Mouse (Mus musculus): ENCODE measurements around the gene Klk1b5. TPM values are rescaled to one million over a fixed set of nuclear protein-coding genes. Genes with fewer than 3 reads are reported as not detected.
"Not testable (repeated sequence)": the region's sequence is repeated elsewhere in the genome, so short reads cannot be mapped to it uniquely, and the experiment has no call there.

Gene Klk1b5
- not detected in 2 replicates for polyA plus RNA-seq (2014; fragmentation: Nextera tagmentation; extraction: Ambion mirVana)

GRCm38 (mm10) chr7:44215645-44216044 is at the start of gene Klk1b5:
TSS of gene Klk1b5 (plus strand) at chr7:44215945.
- H3K36me3 ChIP-seq (ENCODE audit: control insufficient read depth, insufficient read depth, low read length) = no peaks in the 10 kb centered on the region
- H3K9me3 ChIP-seq (ENCODE audit: control insufficient read depth, low read length) = no peaks in the 10 kb centered on the region
- WGBS = 81% methylated on average over 1 of the region's 1 CpGs
- no peak within 1 kb of the TSS for H3K27ac ChIP-seq (ENCODE audit: low read depth, low read length)
- no peak for ATAC-seq (ENCODE audit: low read depth)
- no peaks in the 10 kb centered on the region for H3K4me1 ChIP-seq (ENCODE audit: control insufficient read depth, insufficient read depth, low read length)
- no peak within 1 kb of the TSS for H3K4me3 ChIP-seq (ENCODE audit: low read depth, low read length)
- H3K4me2 ChIP-seq (ENCODE audit: low read depth, low read length) = no peak within 1 kb of the TSS
- no peaks in the 10 kb centered on the region for H3K27me3 ChIP-seq (ENCODE audit: control insufficient read depth, insufficient read depth, low read length)
- H3K9ac ChIP-seq (replicated peaks; ENCODE audit: low read depth, low read length) = no peak within 1 kb of the TSS

- no peak overlapping the region for H3K9ac ChIP-seq (replicated peaks; ENCODE audit: low read depth, low read length)
- no peak overlapping the region for H3K4me2 ChIP-seq (ENCODE audit: low read depth, low read length)
- no peaks in the 10 kb centered on the region for H3K4me1 ChIP-seq (ENCODE audit: control insufficient read depth, insufficient read depth, low read length)
- no peak overlapping the region for H3K4me3 ChIP-seq (ENCODE audit: low read depth, low read length)
- H3K27ac ChIP-seq (ENCODE audit: low read depth, low read length) = no peak overlapping the region
- no peaks in the 10 kb centered on the region for H3K9me3 ChIP-seq (ENCODE audit: control insufficient read depth, low read length)
- no peaks in the 10 kb centered on the region for H3K27me3 ChIP-seq (ENCODE audit: control insufficient read depth, insufficient read depth, low read length)
- no peak for ATAC-seq (ENCODE audit: low read depth)
- WGBS = 47% methylated on average over 9 of the region's 9 CpGs
- no peaks in the 10 kb centered on the region for H3K36me3 ChIP-seq (ENCODE audit: control insufficient read depth, insufficient read depth, low read length)
Measured at GRCm38 (mm10) chr7:44179299-44180045, 36.3 kb upstream of the Klk1b5 start.

GRCm38 (mm10) chr7:44186516-44186915 is 29.2 kb upstream of the Klk1b5 start:
- WGBS = 70% methylated on average over 8 of the region's 8 CpGs
- not testable (repeated sequence) for H3K36me3 ChIP-seq (ENCODE audit: control insufficient read depth, insufficient read depth, low read length); ATAC-seq (ENCODE audit: low read depth); H3K4me1 ChIP-seq (ENCODE audit: control insufficient read depth, insufficient read depth, low read length); H3K4me3 ChIP-seq (ENCODE audit: low read depth, low read length); H3K9me3 ChIP-seq (ENCODE audit: control insufficient read depth, low read length); H3K9ac ChIP-seq (replicated peaks; ENCODE audit: low read depth, low read length); H3K27me3 ChIP-seq (ENCODE audit: control insufficient read depth, insufficient read depth, low read length); H3K27ac ChIP-seq (ENCODE audit: low read depth, low read length); H3K4me2 ChIP-seq (ENCODE audit: low read depth, low read length)

GRCm38 (mm10) chr7:44187936-44188335 is 27.8 kb upstream of the Klk1b5 start, which contains the start of gene Klk1b24:
TSS of gene Klk1b24 (plus strand) at chr7:44188236.
- H3K36me3 ChIP-seq (ENCODE audit: control insufficient read depth, insufficient read depth, low read length); ATAC-seq (ENCODE audit: low read depth); H3K4me2 ChIP-seq (ENCODE audit: low read depth, low read length); H3K9me3 ChIP-seq (ENCODE audit: control insufficient read depth, low read length); H3K9ac ChIP-seq (replicated peaks; ENCODE audit: low read depth, low read length); H3K27ac ChIP-seq (ENCODE audit: low read depth, low read length); H3K27me3 ChIP-seq (ENCODE audit: control insufficient read depth, insufficient read depth, low read length); H3K4me1 ChIP-seq (ENCODE audit: control insufficient read depth, insufficient read depth, low read length); H3K4me3 ChIP-seq (ENCODE audit: low read depth, low read length): not testable (repeated sequence)

GRCm38 (mm10) chr7:44193466-44193865 is 22.3 kb upstream of the Klk1b5 start:
- H3K4me3 ChIP-seq (ENCODE audit: low read depth, low read length) = not testable (repeated sequence)
- 93% methylated on average over 1 of the region's 1 CpGs for WGBS

GRCm38 (mm10) chr7:44197891-44198290 is 17.9 kb upstream of the Klk1b5 start, which contains the start of gene Klk1b3:
TSS of gene Klk1b3 (plus strand) at chr7:44198191.
- no peak for ATAC-seq (ENCODE audit: low read depth)
- 72% methylated on average over 3 of the region's 3 CpGs for WGBS

More at GRCm38 (mm10) chr7:44193466-44193865, 22.3 kb upstream of the Klk1b5 start:
- H3K9me3 ChIP-seq (ENCODE audit: control insufficient read depth, low read length); H3K4me1 ChIP-seq (ENCODE audit: control insufficient read depth, insufficient read depth, low read length); H3K9ac ChIP-seq (replicated peaks; ENCODE audit: low read depth, low read length); H3K27me3 ChIP-seq (ENCODE audit: control insufficient read depth, insufficient read depth, low read length); H3K4me2 ChIP-seq (ENCODE audit: low read depth, low read length); ATAC-seq (ENCODE audit: low read depth); H3K27ac ChIP-seq (ENCODE audit: low read depth, low read length); H3K36me3 ChIP-seq (ENCODE audit: control insufficient read depth, insufficient read depth, low read length): not testable (repeated sequence)

GRCm38 (mm10) chr7:44207135-44207534 is 8.6 kb upstream of the Klk1b5 start, which contains the start of gene Klk1b4:
TSS of gene Klk1b4 (plus strand) at chr7:44207435.
- H3K9me3 ChIP-seq (ENCODE audit: control insufficient read depth, low read length); H3K27me3 ChIP-seq (ENCODE audit: control insufficient read depth, insufficient read depth, low read length); H3K4me2 ChIP-seq (ENCODE audit: low read depth, low read length); H3K27ac ChIP-seq (ENCODE audit: low read depth, low read length); ATAC-seq (ENCODE audit: low read depth); H3K9ac ChIP-seq (replicated peaks; ENCODE audit: low read depth, low read length); H3K4me3 ChIP-seq (ENCODE audit: low read depth, low read length); H3K36me3 ChIP-seq (ENCODE audit: control insufficient read depth, insufficient read depth, low read length); H3K4me1 ChIP-seq (ENCODE audit: control insufficient read depth, insufficient read depth, low read length): not testable (repeated sequence)
- 54% methylated on average over 3 of the region's 3 CpGs for WGBS

More at GRCm38 (mm10) chr7:44197891-44198290, 17.9 kb upstream of the Klk1b5 start, which contains the start of gene Klk1b3:
- Histone ChIP-seq H3K27me3 (ENCODE audit: control insufficient read depth, insufficient read depth, low read length) (no peaks in the 10 kb centered on the region), H3K9me3 (ENCODE audit: control insufficient read depth, low read length) (no peaks in the 10 kb centered on the region), H3K4me1 (ENCODE audit: control insufficient read depth, insufficient read depth, low read length) (no peaks in the 10 kb centered on the region), H3K4me3 (ENCODE audit: low read depth, low read length) (no peak within 1 kb of the TSS), H3K27ac (ENCODE audit: low read depth, low read length) (no peak within 1 kb of the TSS), H3K9ac (replicated peaks; ENCODE audit: low read depth, low read length) (no peak within 1 kb of the TSS), H3K36me3 (ENCODE audit: control insufficient read depth, insufficient read depth, low read length) (no peaks in the 10 kb centered on the region), H3K4me2 (ENCODE audit: low read depth, low read length) (no peak within 1 kb of the TSS)

- H3K9me3 ChIP-seq (ENCODE audit: control insufficient read depth, low read length) = no peaks in the 10 kb centered on the region
- H3K27me3 ChIP-seq (ENCODE audit: control insufficient read depth, insufficient read depth, low read length) = no peaks in the 10 kb centered on the region
- no peak overlapping the region for H3K27ac ChIP-seq (ENCODE audit: low read depth, low read length)
- no peak overlapping the region for H3K4me3 ChIP-seq (ENCODE audit: low read depth, low read length)
- H3K9ac ChIP-seq (replicated peaks; ENCODE audit: low read depth, low read length) = no peak overlapping the region
- no peaks in the 10 kb centered on the region for H3K4me1 ChIP-seq (ENCODE audit: control insufficient read depth, insufficient read depth, low read length)
- no peaks in the 10 kb centered on the region for H3K36me3 ChIP-seq (ENCODE audit: control insufficient read depth, insufficient read depth, low read length)
- WGBS = 80% methylated on average over 3 of the region's 3 CpGs
- H3K4me2 ChIP-seq (ENCODE audit: low read depth, low read length) = no peak overlapping the region
- no peak for ATAC-seq (ENCODE audit: low read depth)
Measured at GRCm38 (mm10) chr7:44208307-44208706, 7.4 kb upstream of the Klk1b5 start.

- H3K27me3 ChIP-seq (ENCODE audit: control insufficient read depth, insufficient read depth, low read length); H3K4me2 ChIP-seq (ENCODE audit: low read depth, low read length); ATAC-seq (ENCODE audit: low read depth); H3K27ac ChIP-seq (ENCODE audit: low read depth, low read length); H3K9me3 ChIP-seq (ENCODE audit: control insufficient read depth, low read length); H3K36me3 ChIP-seq (ENCODE audit: control insufficient read depth, insufficient read depth, low read length); H3K9ac ChIP-seq (replicated peaks; ENCODE audit: low read depth, low read length); H3K4me1 ChIP-seq (ENCODE audit: control insufficient read depth, insufficient read depth, low read length); H3K4me3 ChIP-seq (ENCODE audit: low read depth, low read length): not testable (repeated sequence)
- 69% methylated on average over 8 of the region's 10 CpGs for WGBS
Measured at GRCm38 (mm10) chr7:44221601-44222000, 5.9 kb downstream of the Klk1b5 start.

Measured in neural tube, embryonic 14.5 days (tissue).